Mouse (Mus musculus): ENCODE results near the gene Zmiz1.

DNA sequence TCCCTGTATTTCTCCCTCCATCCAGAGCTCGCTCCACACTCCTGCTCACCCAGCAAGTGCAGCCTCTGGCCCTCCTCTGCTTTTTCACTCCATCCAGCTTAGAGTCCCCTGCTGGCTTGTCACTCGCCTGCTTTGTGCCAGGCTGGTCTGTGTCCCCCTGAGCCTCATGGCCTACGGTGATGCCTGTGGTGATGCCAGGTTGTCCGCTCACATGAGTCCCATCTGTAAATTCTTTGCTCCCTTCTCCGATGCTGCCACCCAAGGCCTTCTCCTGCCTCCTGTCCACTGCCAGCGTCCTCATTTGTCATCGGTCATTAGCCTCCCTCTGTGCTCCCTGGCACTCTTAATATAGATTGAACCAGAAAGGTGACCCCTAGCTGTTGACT, 205.3 kb downstream of the Zmiz1 start:
- no peak for TF ChIP-seq POLR2A (IDR thresholded peaks at IDR 0.05; ENCODE audit: low read depth, low read length)
- TF ChIP-seq HCFC1 (IDR thresholded peaks at IDR 0.05; ENCODE audit: low read depth, low read length): no peak
- no peak for TF ChIP-seq CTCF (conservative IDR thresholded peaks at IDR 0.05 in 1 of 2, IDR thresholded peaks at IDR 0.05 in 1 of 2; ENCODE audit: low read depth in 2 of 2, low read length in 2 of 2)
- TF ChIP-seq ZMIZ1 (IDR thresholded peaks at IDR 0.05; ENCODE audit: low read depth, low read length): no peak
- TF ChIP-seq USF1 (IDR thresholded peaks at IDR 0.05; ENCODE audit: low read depth, low read length): no peak
- no peak for TF ChIP-seq MEF2A (IDR thresholded peaks at IDR 0.05; ENCODE audit: borderline replicate concordance, low read depth, low read length)
- no peak for TF ChIP-seq RAD21 (IDR thresholded peaks at IDR 0.05; ENCODE audit: low read depth, low read length)
- no peak for TF ChIP-seq NRF1 (IDR thresholded peaks at IDR 0.05; ENCODE audit: low read depth, low read length)
- no peak for TF ChIP-seq ZC3H11A (IDR thresholded peaks at IDR 0.05; ENCODE audit: low read depth, low read length)
- TF ChIP-seq BHLHE40 (IDR thresholded peaks at IDR 0.05; ENCODE audit: low read depth, low read length): no peak
- no peak for TF ChIP-seq GABPA (IDR thresholded peaks at IDR 0.05; ENCODE audit: insufficient replicate concordance, low read depth, low read length)

All from CH12.LX (cell line).